Mouse (Mus musculus) skeletal muscle tissue, adult 2 months (tissue): ENCODE data around the gene Gm10037.
"Not testable (repeated sequence)": the region's sequence is repeated elsewhere in the genome, so short reads cannot be mapped to it uniquely, and the experiment has no call there.

ENCODE experiments used
- DNase-seq: peaks from one replicate; pipeline ENCODE4 v3.0.0-alpha.2; 2012; ENCODE audit warnings: low read depth, low spot score

Gm10037 gene

DNA sequence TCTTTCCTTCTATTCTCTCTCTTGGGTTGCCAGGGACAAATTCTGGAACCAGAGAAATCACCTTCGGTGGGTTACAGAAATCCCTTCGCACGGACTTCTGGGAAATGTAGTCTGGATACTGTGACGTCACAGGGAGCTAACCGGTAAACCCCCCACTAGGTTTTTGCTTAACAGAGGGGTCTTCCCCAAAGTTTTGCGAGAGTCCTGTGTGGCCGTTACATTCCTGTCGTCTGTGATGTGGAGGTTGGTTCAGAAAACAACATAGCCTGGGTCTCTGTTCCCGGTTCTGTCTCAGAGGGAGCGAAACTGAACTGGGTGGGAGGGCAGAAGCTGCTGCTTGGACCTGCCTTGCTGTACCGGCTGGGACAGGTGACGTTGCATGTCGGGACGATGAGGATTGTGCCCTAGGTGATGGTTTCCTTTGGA lies at the start of gene Gm10037:
Gene Gm10037 (plus strand): TSS at position 196 of the 426 bp plus-strand sequence.
- peak; percentile 25 for DNase-seq

- DNase-seq = no peak
These were observed 38.9 kb upstream of the Gm10037 start for GRCm38 (mm10) chr13:67791921-67792455.

GRCm38 (mm10) chr13:67798618-67799017 lies 32.3 kb upstream of the Gm10037 start:
- no peak for DNase-seq

DNA sequence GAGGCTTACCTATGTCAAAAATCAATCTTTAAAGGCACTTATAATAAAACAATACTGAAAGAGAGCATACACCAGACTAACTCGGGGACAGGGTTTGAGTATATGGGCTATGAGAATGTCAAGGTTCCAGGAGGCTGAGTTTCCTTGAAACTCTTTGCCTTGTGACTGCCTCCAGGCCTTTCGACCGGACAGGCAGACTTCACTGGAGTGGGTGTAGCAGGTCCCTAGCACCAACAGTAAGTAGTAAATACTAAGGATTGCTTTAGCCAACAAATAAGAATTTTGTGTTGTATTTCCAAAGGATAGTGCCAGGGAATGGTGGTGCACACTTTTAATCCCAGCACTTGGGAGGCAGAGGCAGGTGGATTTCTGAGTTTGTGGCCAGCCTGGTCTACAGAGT lies 31.8 kb upstream of the Gm10037 start:
- not testable (repeated sequence) for DNase-seq

- no peak for DNase-seq
These were observed 19.2 kb upstream of the Gm10037 start for GRCm38 (mm10) chr13:67811651-67812210.

DNA sequence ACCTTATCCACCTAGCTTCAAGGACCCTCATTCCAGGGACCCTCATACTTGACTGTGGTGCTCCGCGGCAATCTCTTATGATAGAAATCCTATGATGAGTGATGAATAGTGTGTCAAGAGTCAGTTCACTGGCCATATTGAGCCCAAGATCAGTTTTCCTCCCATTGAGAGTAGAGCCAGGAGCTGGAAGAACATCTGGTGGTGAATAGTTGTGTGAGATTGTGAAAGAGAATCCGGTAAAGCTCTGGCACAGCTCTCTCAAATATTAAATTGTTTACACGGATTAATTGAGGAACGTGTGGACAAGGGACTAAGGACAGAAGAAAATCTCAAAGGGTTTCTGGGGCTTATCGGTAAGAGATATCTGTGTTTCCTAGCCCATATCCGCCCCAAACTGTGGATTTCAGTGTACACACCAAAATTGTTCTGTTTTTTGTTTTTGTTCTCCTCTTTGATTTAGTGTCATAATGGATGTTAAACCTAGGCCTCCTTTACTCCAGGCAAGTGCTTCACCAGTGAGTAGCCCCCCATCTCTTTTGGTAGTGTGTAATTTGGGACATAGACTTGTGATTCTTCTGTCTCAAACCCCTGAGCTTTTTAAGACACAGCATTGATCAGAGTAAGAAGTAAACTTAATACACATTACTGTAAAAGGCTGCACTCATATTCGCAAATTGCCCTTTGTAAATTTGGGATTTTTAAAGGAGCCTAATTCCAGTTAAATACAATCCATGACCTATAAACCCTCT lies 17.8 kb upstream of the Gm10037 start:
- DNase-seq = no peak

DNA sequence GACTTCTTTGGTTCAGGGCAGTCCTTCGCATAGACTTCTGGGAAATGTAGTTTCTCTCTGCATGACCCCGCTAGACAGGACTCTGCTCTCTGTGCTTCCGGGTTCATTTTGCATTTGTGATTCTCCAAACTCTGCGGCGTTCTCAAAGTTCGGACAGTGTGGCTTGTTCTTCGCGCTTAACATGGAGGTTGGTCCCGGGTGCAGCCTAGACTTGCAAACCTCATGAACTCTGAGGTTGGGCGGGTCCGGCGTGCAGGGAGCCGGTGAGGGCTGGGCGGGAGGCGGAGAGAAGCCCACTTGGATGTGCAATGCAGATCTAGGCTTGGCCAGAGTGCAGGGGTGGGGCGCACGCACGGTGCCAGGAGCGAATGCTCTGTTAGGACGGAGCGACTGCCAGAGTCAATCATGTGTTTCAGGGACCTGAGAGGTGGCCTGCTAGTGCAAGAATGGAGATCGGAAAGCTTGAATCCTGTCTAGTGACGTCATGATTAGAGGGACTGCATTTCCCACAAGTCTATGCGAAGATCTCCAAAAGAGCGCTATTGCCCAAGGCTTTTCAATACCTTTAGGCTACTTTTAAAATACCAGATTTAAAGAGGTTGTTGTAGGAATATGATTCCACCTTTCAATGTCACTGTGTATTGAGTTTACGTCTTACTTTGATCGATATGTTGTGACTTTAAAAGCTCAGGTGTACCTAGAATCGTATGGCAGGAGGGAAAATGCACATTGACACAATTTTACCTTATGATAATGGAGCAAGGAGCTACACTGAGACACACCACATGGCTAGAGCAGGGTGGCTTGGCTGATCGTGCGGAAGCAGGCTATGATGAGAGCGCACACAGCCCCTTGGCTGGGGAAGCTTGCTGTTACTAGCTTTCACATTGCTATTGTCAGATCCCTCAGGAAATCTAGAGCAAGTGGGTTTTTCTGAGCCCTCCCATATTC lies 16.9 kb upstream of the Gm10037 start, which contains the start of gene Zfp273:
Gene Zfp273 (plus strand): TSS at position 31 of the 951 bp plus-strand sequence.
- DNase-seq = peak; percentile 72

- no peak for DNase-seq
These were observed 12.3 kb upstream of the Gm10037 start for GRCm38 (mm10) chr13:67818636-67819035.

DNA sequence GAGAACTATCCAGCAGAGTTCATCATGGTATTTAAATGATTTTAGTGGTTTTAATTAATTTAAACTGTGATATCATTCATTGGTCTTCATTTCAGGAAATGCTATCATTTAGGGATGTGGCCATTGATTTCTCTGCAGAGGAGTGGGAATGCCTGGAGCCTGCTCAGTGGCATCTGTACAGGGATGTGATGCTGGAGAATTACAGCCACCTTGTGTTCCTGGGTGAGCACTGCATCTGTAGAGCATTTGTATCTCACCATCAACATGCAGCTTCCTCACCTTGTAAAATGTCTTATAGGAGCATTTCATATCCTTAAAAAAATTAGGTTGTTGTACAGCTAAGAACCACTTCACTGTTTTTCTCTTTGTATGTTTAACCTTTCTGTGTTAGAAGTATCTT lies 2.2 kb downstream of the Gm10037 start:
- DNase-seq = not testable (repeated sequence)

GRCm38 (mm10) chr13:67843775-67844118 lies 12.8 kb downstream of the Gm10037 start:
- DNase-seq = no peak

DNA sequence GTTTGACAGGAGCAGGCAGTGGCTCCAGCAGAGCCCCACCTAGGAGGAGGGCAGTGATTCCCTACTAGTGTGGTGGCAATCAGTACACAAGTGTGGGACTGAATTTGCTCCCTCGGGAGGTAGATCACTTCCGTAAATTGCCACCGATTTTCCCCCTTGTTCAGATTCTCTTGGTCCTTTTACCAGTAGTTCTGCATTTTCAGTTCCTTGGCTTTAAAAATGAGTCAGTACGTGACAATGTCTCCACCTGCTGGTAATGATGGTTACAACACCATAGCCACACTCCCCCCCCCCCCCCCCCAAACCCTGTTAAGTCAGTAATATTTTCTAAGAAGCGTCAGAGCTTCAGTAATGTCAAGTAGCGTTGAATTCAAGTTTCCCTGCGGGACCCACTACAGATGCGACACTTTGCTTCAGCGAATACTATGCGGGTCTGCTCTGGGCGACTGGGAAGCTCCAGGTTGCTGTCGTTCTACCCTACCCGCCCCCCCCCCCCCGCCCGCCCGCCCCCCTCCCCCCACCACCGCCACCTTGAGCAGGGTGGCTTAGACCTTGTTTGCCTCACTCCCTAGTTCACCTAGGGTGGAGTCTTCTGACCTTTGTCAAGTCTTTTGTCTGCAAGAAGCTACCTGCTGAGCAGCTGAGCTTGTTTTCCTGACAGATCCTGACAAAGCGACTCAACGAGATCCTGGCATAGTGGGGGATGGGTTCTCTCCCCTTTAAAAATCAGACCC lies 13.4 kb downstream of the Gm10037 start:
- DNase-seq = peak; percentile 52

GRCm38 (mm10) chr13:67844853-67845194 lies 13.9 kb downstream of the Gm10037 start:
- no peak for DNase-seq

DNA sequence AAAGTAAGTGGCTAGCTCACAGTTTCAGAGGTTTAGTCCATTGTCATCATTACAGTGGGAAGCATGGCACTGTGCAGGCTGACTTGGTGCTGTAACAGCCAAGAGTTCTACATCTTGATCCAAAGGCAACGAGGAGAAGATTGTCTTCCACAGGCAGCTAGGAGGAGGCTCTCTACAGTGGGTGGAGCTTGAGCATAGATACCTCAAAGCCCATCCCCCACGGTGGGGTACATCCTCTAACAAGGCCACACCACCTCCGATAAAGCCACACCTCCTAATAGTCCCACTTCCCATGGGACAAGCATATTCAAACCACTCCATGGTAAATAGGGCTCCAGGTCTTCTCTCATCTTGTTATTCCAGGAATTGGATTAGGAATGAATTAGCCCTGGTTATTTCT lies 19.5 kb downstream of the Gm10037 start:
- DNase-seq = no peak

- no peak for DNase-seq
These were observed 22.2 kb downstream of the Gm10037 start for GRCm38 (mm10) chr13:67853130-67853529.

- no peak for DNase-seq
These were observed 23.1 kb downstream of the Gm10037 start for GRCm38 (mm10) chr13:67853983-67854382.

GRCm38 (mm10) chr13:67857317-67857716 lies 26.4 kb downstream of the Gm10037 start:
- no peak for DNase-seq

DNA sequence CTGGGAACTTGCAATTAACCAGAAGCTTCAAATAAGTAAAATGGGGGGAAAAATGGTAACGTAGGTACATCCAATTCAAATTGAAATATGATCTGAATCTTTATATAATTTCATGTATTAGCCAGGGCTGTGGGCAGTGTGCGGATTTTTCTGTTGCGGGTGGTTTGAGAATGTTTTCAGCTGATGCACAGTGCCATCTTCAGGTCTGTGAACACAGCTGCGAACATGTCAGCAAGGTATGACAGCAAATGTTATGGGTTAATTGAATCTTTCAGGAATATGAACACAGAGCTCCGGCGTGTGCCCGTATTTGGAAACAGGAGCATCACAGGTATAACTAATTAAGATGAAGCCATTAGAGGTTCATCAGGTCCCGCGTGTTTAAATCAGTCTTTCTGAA lies 31.6 kb downstream of the Gm10037 start:
- no peak for DNase-seq

- no peak for DNase-seq
These were observed 32.1 kb downstream of the Gm10037 start, which contains the start of gene BC048507 for GRCm38 (mm10) chr13:67863026-67863425. TSS of gene BC048507 (plus strand) at chr13:67863326.

- DNase-seq = no peak
These were observed 34.0 kb downstream of the Gm10037 start for GRCm38 (mm10) chr13:67864764-67865350.

DNA sequence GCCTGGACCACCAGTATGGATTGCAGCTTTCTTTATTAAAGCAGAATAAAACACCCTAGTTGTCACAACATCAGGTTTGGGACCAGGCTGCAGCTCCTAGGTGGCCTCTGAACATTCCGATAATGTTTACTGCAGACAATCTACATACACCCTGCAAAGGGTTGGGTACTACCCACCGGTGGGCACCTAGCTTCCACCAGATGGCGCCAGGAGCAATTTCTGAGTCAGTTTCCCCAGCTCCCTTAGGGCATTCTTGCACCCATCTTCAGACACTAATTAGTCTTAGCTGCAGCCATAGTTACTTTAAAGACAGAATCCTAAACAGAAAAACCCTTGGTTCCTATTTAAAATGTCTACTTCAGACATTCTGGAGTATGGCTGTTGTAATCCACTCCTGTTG lies 37.0 kb downstream of the Gm10037 start:
- no peak for DNase-seq
